Mouse (Mus musculus) thymus, adult 2 months (tissue): ENCODE results near the gene Cabcoco1.

ENCODE experiments used
- CTCF ChIP-seq: fragments of 200-500 bp; IDR thresholded peaks from 2 replicates; pipeline ENCODE4 v1.5.1; 2012; ENCODE audit warnings: mild to moderate bottlenecking, control low read depth, low read length, moderate library complexity, borderline replicate concordance; ENCODE audit not compliant: control insufficient read depth, poor library complexity, insufficient read depth; ENCODE audit errors: extremely low read depth
- POLR2A ChIP-seq: fragments of 200-500 bp; IDR thresholded peaks from 2 replicates; pipeline ENCODE4 v1.6.1; 2012; ENCODE audit warnings: mild to moderate bottlenecking, low read length, control low read depth, moderate library complexity; ENCODE audit not compliant: control insufficient read depth, poor library complexity, insufficient read depth; ENCODE audit errors: extremely low read depth

DNA sequence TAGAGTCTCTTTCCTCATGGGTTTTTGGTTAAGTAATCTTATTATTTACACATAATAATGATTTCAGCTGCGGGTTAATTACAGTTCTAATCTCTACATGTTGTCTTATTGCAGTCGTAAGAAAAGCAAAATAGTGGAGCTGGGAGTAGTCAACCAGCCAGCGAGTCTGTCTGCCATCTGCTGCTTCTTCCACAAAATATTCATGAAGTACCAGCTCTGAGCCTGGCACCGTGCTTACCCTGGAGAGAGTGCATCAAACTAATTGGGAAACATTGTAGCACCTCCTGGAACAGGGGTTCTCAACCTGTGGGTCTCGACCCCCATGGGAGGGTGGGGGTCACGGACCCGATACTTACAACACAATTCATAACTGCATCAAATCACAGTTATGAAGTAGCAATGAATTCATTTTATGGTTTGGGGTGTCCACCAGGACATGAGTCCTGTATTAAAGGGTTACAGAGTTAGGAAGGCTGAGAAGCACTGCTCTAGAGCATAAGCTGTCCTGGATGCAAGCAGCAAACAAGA lies 121.2 kb downstream of the Cabcoco1 start:
- TF ChIP-seq CTCF = no peak
- TF ChIP-seq POLR2A = no peak
